In the genomic region with DNA sequence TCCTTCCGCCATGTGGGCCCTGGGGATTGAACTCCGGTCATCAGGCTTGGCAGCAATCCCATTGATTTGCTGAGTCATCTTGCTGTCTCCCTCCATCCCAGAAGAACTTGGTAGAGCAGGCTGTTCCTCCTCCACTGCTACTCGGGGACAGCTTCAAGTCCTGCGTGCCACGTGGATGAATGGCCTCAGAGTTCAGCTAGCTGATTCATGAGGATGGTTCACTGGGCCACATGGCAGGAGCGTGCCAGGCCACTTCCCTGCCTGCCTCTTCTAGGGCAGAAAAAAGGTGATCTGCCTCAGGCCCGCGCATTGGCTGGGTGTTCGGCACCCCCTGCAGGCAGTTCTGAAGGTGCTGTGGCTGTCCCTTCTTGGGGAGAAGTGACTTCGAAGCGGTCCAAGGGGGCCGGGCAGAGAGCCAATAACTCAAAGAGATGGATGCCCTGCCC, we compare ENCODE assay signal across 8 mouse cellular contexts.
DNase-seq lines count a peak whose midpoint lies in the region; ATAC-seq and TF ChIP-seq lines count a peak whose summit lies in the region.

No protein-coding gene starts in this region.

- H3K9ac ChIP-seq in liver, postnatal 0 days (replicated peaks) = no peak overlapping the region
- H3K9ac ChIP-seq in liver, embryonic 11.5 days (ENCODE audit: low read depth, low read length) = no peak overlapping the region

- no peaks in the 10 kb centered on the region for H3K9me3 ChIP-seq in liver, postnatal 0 days (ENCODE audit: low read length)
- no peaks in the 10 kb centered on the region for H3K9me3 ChIP-seq in liver, embryonic 11.5 days (ENCODE audit: control insufficient read depth, low read length)

- no peak overlapping the region for H3K4me3 ChIP-seq in liver, postnatal 0 days (ENCODE audit: low read depth, low read length)
- H3K4me3 ChIP-seq in liver, embryonic 11.5 days (ENCODE audit: low read depth, low read length) = no peak overlapping the region

- peak; percentile 53 for TF ChIP-seq CTCF in liver, postnatal 0 days (IDR thresholded peaks at IDR 0.05; ENCODE audit: low read depth)

- H3K36me3 ChIP-seq in liver, postnatal 0 days (replicated peaks; ENCODE audit: insufficient read depth, low read length) = no peaks in the 10 kb centered on the region
- H3K36me3 ChIP-seq in liver, embryonic 11.5 days (ENCODE audit: control insufficient read depth, insufficient read depth, low read length) = no peaks in the 10 kb centered on the region

- H3K27ac ChIP-seq in liver, postnatal 0 days (ENCODE audit: low read depth) = no peak overlapping the region
- H3K27ac ChIP-seq in liver, embryonic 11.5 days (ENCODE audit: low read depth, low read length) = no peak overlapping the region

- no peaks in the 10 kb centered on the region for H3K4me1 ChIP-seq in liver, postnatal 0 days (ENCODE audit: insufficient read depth)
- H3K4me1 ChIP-seq in liver, embryonic 11.5 days (replicated peaks; ENCODE audit: control insufficient read depth, insufficient read depth, low read length) = no peaks in the 10 kb centered on the region

- H3K27me3 ChIP-seq in liver, postnatal 0 days (ENCODE audit: insufficient read depth, low read length) = 0 out of 2 replicates have a peak, but pooled peaks cover 4% of the 10 kb centered on the region
- H3K27me3 ChIP-seq in liver, embryonic 11.5 days (replicated peaks; ENCODE audit: control insufficient read depth, insufficient read depth, low read length) = peaks cover 21% of the 10 kb centered on the region

- H3K4me2 ChIP-seq in liver, postnatal 0 days (ENCODE audit: low read depth, low read length) = no peak overlapping the region
- H3K4me2 ChIP-seq in liver, embryonic 11.5 days = no peak overlapping the region

- WGBS in liver, postnatal 0 days (ENCODE audit: insufficient replicate concordance) = 59% methylated on average over 12 of the region's 12 CpGs
- 62% methylated on average over 12 of the region's 12 CpGs for WGBS in liver, embryonic 11.5 days

- DNase-seq in CD4-positive, CD25-positive, alpha-beta regulatory T cell, adult 2 months (ENCODE audit: low read depth, low spot score) = peak; percentile 59
- DNase-seq in liver, postnatal 0 days = peak; percentile 35
- DNase-seq in liver, embryonic 11.5 days (ENCODE audit: low spot score) = no peak
- peak; percentile 21 for DNase-seq in T-cell, adult 2 months (ENCODE audit: low spot score)
- DNase-seq in fibroblast of lung, adult 2 months (ENCODE audit: low read depth) = peak; percentile 24
- peak; percentile 47 for DNase-seq in lung, postnatal 10 days
- DNase-seq in spleen, adult 18-20 months = no peak

- ATAC-seq in CD4-positive, CD25-positive, alpha-beta regulatory T cell, adult 4 months = no peak
- ATAC-seq in liver, postnatal 0 days = no peak
- ATAC-seq in liver, embryonic 11.5 days (replicated peaks; ENCODE audit: low FRiP score) = no peak

- no peak for TF ChIP-seq EP300 in liver, postnatal 0 days (IDR thresholded peaks at IDR 0.05; ENCODE audit: low read depth)

Comparison
In these comparisons a context has a peak if more than half of its experiments do, and no peak if none do; other contexts are left out.
1. DNase-seq: peak in CD4-positive, CD25-positive, alpha-beta regulatory T cell, adult 2 months (single experiment), liver, postnatal 0 days (single experiment), T-cell, adult 2 months (single experiment), fibroblast of lung, adult 2 months (single experiment) and lung, postnatal 10 days (single experiment); none in liver, embryonic 11.5 days (single experiment) and spleen, adult 18-20 months (0 of 2).